Mouse (Mus musculus) limb, embryonic 15.5 days (tissue): ENCODE results near the gene Kirrel3. TPM values are rescaled to one million over a fixed set of nuclear protein-coding genes. Genes with fewer than 3 reads are reported as not detected.

ENCODE experiments used
- ATAC-seq: fragments of 200-750 bp; cut with Nextera tagmentation; 2 replicates; pipeline ENCODE4 v1.8.0; 2017; ENCODE audit warnings: low read depth, moderate TSS enrichment; ENCODE audit not compliant: insufficient number of reproducible peaks, low FRiP score, low TSS enrichment
- H3K27ac ChIP-seq: fragments of 300-500 bp; sonication (generic); 2 replicates; pipeline ENCODE4 v1.5.1; 2015; ENCODE audit warnings: moderate library complexity, mild to moderate bottlenecking, inconsistent platforms
- H3K27me3 ChIP-seq: fragments of 300-500 bp; sonication (generic); 2 replicates; pipeline ENCODE4 v1.6.1; 2015; ENCODE audit warnings: inconsistent platforms
- H3K36me3 ChIP-seq: fragments of 300-500 bp; sonication (generic); 2 replicates; pipeline ENCODE4 v1.6.1; 2015; ENCODE audit warnings: inconsistent platforms
- H3K4me1 ChIP-seq: fragments of 300-500 bp; sonication (generic); 2 replicates; pipeline ENCODE4 v1.6.1; 2015; ENCODE audit warnings: inconsistent platforms
- H3K4me2 ChIP-seq: fragments of 300-500 bp; sonication (generic); 2 replicates; pipeline ENCODE4 v1.6.1; 2015; ENCODE audit warnings: mild to moderate bottlenecking, inconsistent platforms
- H3K4me3 ChIP-seq: fragments of 300-500 bp; sonication (generic); 2 replicates; pipeline ENCODE4 v1.5.1; 2015; ENCODE audit warnings: mild to moderate bottlenecking, inconsistent platforms
- H3K9ac ChIP-seq: fragments of 300-500 bp; sonication (generic); 2 replicates; pipeline ENCODE4 v1.6.1; 2015; ENCODE audit warnings: inconsistent platforms
- H3K9me3 ChIP-seq: fragments of 300-500 bp; sonication (generic); 2 replicates; pipeline ENCODE4 v1.6.1; 2016; ENCODE audit warnings: inconsistent platforms
- WGBS: fragments of 180-500 bp; shearing (Covaris S2); methylation state at CpG from one replicate; pipeline ENCODE4 v1.1.7; 2015; 5-methylcytosine and 5-hydroxymethylcytosine counted together
- polyA plus RNA-seq: library from polyadenylated mRNA; unstranded; fragments of >200 nt; fragmentation: Nextera tagmentation; extraction: Ambion mirVana; gene quantifications from 2 replicates; pipeline ENCODE4 v1.2.1, GENCODE M21; 2015

The Kirrel3 gene
- polyA plus RNA-seq, 1 experiment from 2014 or later, result 13.5 TPM

- Histone ChIP-seq H3K27me3 (no peaks in the 10 kb centered on the region), H3K9me3 (no peaks in the 10 kb centered on the region), H3K4me3 (no peak overlapping the region), H3K36me3 (no peaks in the 10 kb centered on the region), H3K9ac (no peak overlapping the region), H3K4me1 (peaks cover 8% of the 10 kb centered on the region; the same call in 1 of the 2 replicates), H3K4me2 (no peak overlapping the region), H3K27ac (no peak overlapping the region)
- no peak for ATAC-seq
- WGBS, result 84% methylated on average over 2 of the region's 2 CpGs
These were observed 7.2 kb upstream of the Kirrel3 start for GRCm38 (mm10) chr9:34478494-34478893.

GRCm38 (mm10) chr9:34483236-34483635, 2.5 kb upstream of the Kirrel3 start:
- WGBS, result 64% methylated on average over 2 of the region's 2 CpGs
- H3K27me3 ChIP-seq, result peaks cover 18% of the 10 kb centered on the region
- no peak overlapping the region for H3K9ac ChIP-seq
- H3K4me1 ChIP-seq, result peaks cover 32% of the 10 kb centered on the region
- H3K4me3 ChIP-seq, result no peak overlapping the region
- no peak overlapping the region for H3K27ac ChIP-seq
- H3K9me3 ChIP-seq, result no peaks in the 10 kb centered on the region
- no peak for ATAC-seq
- H3K36me3 ChIP-seq, result no peaks in the 10 kb centered on the region
- H3K4me2 ChIP-seq, result no peak overlapping the region

- H3K4me3 ChIP-seq, result no peak overlapping the region
- peak overlapping the region; percentile 23; the same call in 1 of the 2 replicates for H3K27ac ChIP-seq
- H3K9ac ChIP-seq, result no peak overlapping the region
- peaks cover 22% of the 10 kb centered on the region for H3K27me3 ChIP-seq
- peak; percentile 17; the same call in 1 of the 2 replicates for ATAC-seq
- WGBS, result 14% methylated on average over 6 of the region's 6 CpGs
- H3K4me1 ChIP-seq, result peaks cover 37% of the 10 kb centered on the region
- no peaks in the 10 kb centered on the region for H3K9me3 ChIP-seq
- no peak overlapping the region for H3K4me2 ChIP-seq
- H3K36me3 ChIP-seq, result no peaks in the 10 kb centered on the region
These were observed 1.0 kb upstream of the Kirrel3 start for GRCm38 (mm10) chr9:34484665-34485064.

GRCm38 (mm10) chr9:34488267-34488666, 2.6 kb downstream of the Kirrel3 start:
- WGBS, result 1% methylated on average over 9 of the region's 9 CpGs
- Histone ChIP-seq H3K36me3 (no peaks in the 10 kb centered on the region), H3K9me3 (no peaks in the 10 kb centered on the region), H3K4me1 (peaks cover 39% of the 10 kb centered on the region), H3K27ac (no peak overlapping the region), H3K27me3 (peaks cover 38% of the 10 kb centered on the region), H3K4me2 (peak overlapping the region; percentile 87), H3K4me3 (peak overlapping the region; percentile 66), H3K9ac (peak overlapping the region; percentile 55; the same call in 1 of the 2 replicates)
- ATAC-seq, result peak; percentile 17; the same call in 1 of the 2 replicates

GRCm38 (mm10) chr9:34488700-34489315, 3.1 kb downstream of the Kirrel3 start:
- H3K4me2 ChIP-seq, result peak overlapping the region; percentile 87
- peak; percentile 48; the same call in 1 of the 2 replicates for ATAC-seq
- no peaks in the 10 kb centered on the region for H3K9me3 ChIP-seq
- H3K36me3 ChIP-seq, result no peaks in the 10 kb centered on the region
- under 1% methylated on average over 53 of the region's 53 CpGs for WGBS
- H3K9ac ChIP-seq, result peak overlapping the region; percentile 55
- H3K4me1 ChIP-seq, result peaks cover 35% of the 10 kb centered on the region
- peak overlapping the region; percentile 66 for H3K4me3 ChIP-seq
- peaks cover 38% of the 10 kb centered on the region for H3K27me3 ChIP-seq
- H3K27ac ChIP-seq, result peak overlapping the region; percentile 63; the same call in 1 of the 2 replicates

GRCm38 (mm10) chr9:34489316-34489710, 3.6 kb downstream of the Kirrel3 start:
- H3K4me1 ChIP-seq, result peaks cover 34% of the 10 kb centered on the region
- H3K9ac ChIP-seq, result peak overlapping the region; percentile 55
- peak overlapping the region; percentile 66 for H3K4me3 ChIP-seq
- H3K4me2 ChIP-seq, result peak overlapping the region; percentile 87
- H3K36me3 ChIP-seq, result no peaks in the 10 kb centered on the region
- H3K27ac ChIP-seq, result peak overlapping the region; percentile 63; the same call in 1 of the 2 replicates
- no peak for ATAC-seq
- no peaks in the 10 kb centered on the region for H3K9me3 ChIP-seq
- H3K27me3 ChIP-seq, result peaks cover 38% of the 10 kb centered on the region
- under 1% methylated on average over 13 of the region's 13 CpGs for WGBS

- ATAC-seq, result no peak
- Histone ChIP-seq H3K36me3 (no peaks in the 10 kb centered on the region), H3K9ac (no peak overlapping the region), H3K4me2 (peak overlapping the region; percentile 87), H3K9me3 (no peaks in the 10 kb centered on the region), H3K4me3 (peak overlapping the region; percentile 66), H3K4me1 (peaks cover 30% of the 10 kb centered on the region), H3K27me3 (peaks cover 38% of the 10 kb centered on the region), H3K27ac (no peak overlapping the region)
- WGBS, result 20% methylated on average over 5 of the region's 5 CpGs
These were observed 4.1 kb downstream of the Kirrel3 start for GRCm38 (mm10) chr9:34489760-34490159.

GRCm38 (mm10) chr9:34492121-34492520, 6.4 kb downstream of the Kirrel3 start:
- no peak for ATAC-seq
- Histone ChIP-seq H3K4me3 (no peak overlapping the region), H3K9me3 (no peaks in the 10 kb centered on the region), H3K36me3 (no peaks in the 10 kb centered on the region), H3K27ac (no peak overlapping the region), H3K4me2 (no peak overlapping the region), H3K9ac (no peak overlapping the region), H3K27me3 (peaks cover 31% of the 10 kb centered on the region), H3K4me1 (peaks cover 11% of the 10 kb centered on the region)
- 68% methylated on average over 3 of the region's 3 CpGs for WGBS

GRCm38 (mm10) chr9:34493571-34493970, 7.9 kb downstream of the Kirrel3 start:
- Histone ChIP-seq H3K9ac (no peak overlapping the region), H3K36me3 (no peaks in the 10 kb centered on the region), H3K4me3 (no peak overlapping the region), H3K9me3 (no peaks in the 10 kb centered on the region), H3K27ac (no peak overlapping the region), H3K4me2 (no peak overlapping the region), H3K27me3 (peaks cover 29% of the 10 kb centered on the region), H3K4me1 (peaks cover 7% of the 10 kb centered on the region; the same call in 1 of the 2 replicates)
- no peak for ATAC-seq
- 39% methylated on average over 2 of the region's 2 CpGs for WGBS

GRCm38 (mm10) chr9:34498126-34498525, 12.4 kb downstream of the Kirrel3 start:
- Histone ChIP-seq H3K27ac (no peak overlapping the region), H3K9me3 (no peaks in the 10 kb centered on the region), H3K36me3 (no peaks in the 10 kb centered on the region), H3K4me1 (no peaks in the 10 kb centered on the region), H3K27me3 (peaks cover 9% of the 10 kb centered on the region; the same call in 1 of the 2 replicates), H3K4me2 (no peak overlapping the region), H3K4me3 (no peak overlapping the region), H3K9ac (no peak overlapping the region)
- WGBS, result 86% methylated on average over 2 of the region's 2 CpGs
- ATAC-seq, result no peak

GRCm38 (mm10) chr9:34498651-34499050, 13.0 kb downstream of the Kirrel3 start:
- H3K4me1 ChIP-seq, result no peaks in the 10 kb centered on the region
- H3K9ac ChIP-seq, result no peak overlapping the region
- H3K4me2 ChIP-seq, result no peak overlapping the region
- 6% methylated on average over 5 of the region's 5 CpGs for WGBS
- H3K27ac ChIP-seq, result no peak overlapping the region
- H3K4me3 ChIP-seq, result no peak overlapping the region
- H3K36me3 ChIP-seq, result no peaks in the 10 kb centered on the region
- no peak for ATAC-seq
- H3K27me3 ChIP-seq, result peaks cover 9% of the 10 kb centered on the region; the same call in 1 of the 2 replicates
- no peaks in the 10 kb centered on the region for H3K9me3 ChIP-seq

GRCm38 (mm10) chr9:34507164-34507563, 21.5 kb downstream of the Kirrel3 start:
- H3K4me2 ChIP-seq, result no peak overlapping the region
- H3K4me1 ChIP-seq, result no peaks in the 10 kb centered on the region
- no peak overlapping the region for H3K4me3 ChIP-seq
- no peak overlapping the region for H3K9ac ChIP-seq
- H3K27ac ChIP-seq, result no peak overlapping the region
- WGBS, result 82% methylated on average over 2 of the region's 2 CpGs
- H3K36me3 ChIP-seq, result no peaks in the 10 kb centered on the region
- H3K27me3 ChIP-seq, result no peaks in the 10 kb centered on the region
- no peak for ATAC-seq
- no peaks in the 10 kb centered on the region for H3K9me3 ChIP-seq
